Mouse (Mus musculus) adrenal gland, adult (tissue): ENCODE results near the gene Gm14139.
"Not testable (repeated sequence)": the region's sequence is repeated elsewhere in the genome, so short reads cannot be mapped to it uniquely, and the experiment has no call there.

Source experiments
- DNase-seq, 2 experiments: peaks; one replicate each; pipeline ENCODE4 v3.0.0; 2022 to 2023; ENCODE audit warnings: low spot score in 1 of 2; ENCODE audit not compliant: inconsistent age in 2 of 2

The Gm14139 gene

GRCm38 (mm10) chr2:150181570-150181999 is at the start of gene Gm14139:
Gene Gm14139, plus strand, starts transcription at chr2:150181755.
- DNase-seq = not testable (repeated sequence)

GRCm38 (mm10) chr2:150132002-150132401 is 49.6 kb upstream of the Gm14139 start:
- DNase-seq = not testable (repeated sequence)

GRCm38 (mm10) chr2:150132773-150133172 is 48.8 kb upstream of the Gm14139 start:
- no peak for DNase-seq

GRCm38 (mm10) chr2:150136435-150136897 is 45.1 kb upstream of the Gm14139 start, which contains the start of gene Zfp120:
Gene Zfp120, minus strand, starts transcription at chr2:150136708.
- peak; percentile 88 to 96 for DNase-seq

- DNase-seq = no peak
These were observed 14.9 kb upstream of the Gm14139 start for GRCm38 (mm10) chr2:150166703-150167102.

GRCm38 (mm10) chr2:150173833-150174232 is 7.7 kb upstream of the Gm14139 start:
- DNase-seq = no peak

GRCm38 (mm10) chr2:150179579-150179978 is 2.0 kb upstream of the Gm14139 start, which contains the start of gene Gm10770:
Gene Gm10770, minus strand, starts transcription at chr2:150179679.
- not testable (repeated sequence) for DNase-seq

- not testable (repeated sequence) for DNase-seq
These were observed 509 bp upstream of the Gm14139 start for GRCm38 (mm10) chr2:150181046-150181445.

- DNase-seq = peak; percentile 89 to 95
These were observed 36.2 kb downstream of the Gm14139 start, which contains the start of gene Zfp937 for GRCm38 (mm10) chr2:150217600-150218362. Gene Zfp937, plus strand, starts transcription at chr2:150218073.

- DNase-seq = not testable (repeated sequence)
These were observed 36.8 kb downstream of the Gm14139 start for GRCm38 (mm10) chr2:150218363-150218725.

GRCm38 (mm10) chr2:150223263-150223662 is 41.7 kb downstream of the Gm14139 start:
- DNase-seq = not testable (repeated sequence)
